Mouse (Mus musculus): Measurements from ENCODE around the gene Dst. TPM values are rescaled to one million over a fixed set of nuclear protein-coding genes. Genes with fewer than 3 reads are reported as not detected.

Gene Dst
- polyA plus RNA-seq, 1 experiment = 49.7 TPM

DNA sequence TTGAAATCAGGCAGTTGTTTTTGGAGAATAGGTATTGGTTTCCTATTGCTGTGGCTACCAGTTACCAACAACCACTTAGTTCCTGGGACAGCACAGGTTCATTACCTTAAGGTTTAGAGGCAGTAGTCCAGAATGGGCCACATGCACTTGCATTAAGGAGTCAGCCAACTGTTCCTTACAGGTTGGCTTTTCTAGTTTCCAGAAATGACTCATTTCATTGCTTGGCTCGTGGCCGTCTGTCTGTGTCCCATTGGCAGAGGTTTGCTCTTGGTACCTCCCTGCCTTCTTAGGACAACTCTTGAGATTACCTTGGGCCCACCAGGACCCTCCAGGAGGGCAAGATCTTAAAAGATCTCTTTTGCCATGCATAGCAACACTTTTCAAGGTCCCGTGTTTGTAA is 125.9 kb downstream of the Dst start:
- Histone ChIP-seq H3K27me3 (ENCODE audit: control insufficient read depth, insufficient read depth, insufficient read length) (no peaks in the 10 kb centered on the region), H3ac (ENCODE audit: control insufficient read depth, insufficient read length) (no peak overlapping the region), H3K4me2 (ENCODE audit: low read depth) (no peak overlapping the region), H3K79me2 (ENCODE audit: control insufficient read depth, insufficient read depth) (peaks cover 99% of the 10 kb centered on the region), H3K4me3 (no peak overlapping the region), H3K36me3 (ENCODE audit: control insufficient read depth, insufficient read depth) (peaks cover 3% of the 10 kb centered on the region)
- TF ChIP-seq POLR2A (IDR thresholded peaks at IDR 0.05; ENCODE audit: insufficient read length, low read depth) = no peak
- TF ChIP-seq TCF3 (IDR thresholded peaks at IDR 0.05; ENCODE audit: insufficient read length, low read depth) = no peak
- no peak for TF ChIP-seq REST (IDR thresholded peaks at IDR 0.05; ENCODE audit: insufficient read depth, insufficient read length)
- TF ChIP-seq MYOD1 (IDR thresholded peaks at IDR 0.05; ENCODE audit: control insufficient read depth in 1 of 3, insufficient read length in 2 of 3, low read depth in 2 of 3) = no peak

DNA sequence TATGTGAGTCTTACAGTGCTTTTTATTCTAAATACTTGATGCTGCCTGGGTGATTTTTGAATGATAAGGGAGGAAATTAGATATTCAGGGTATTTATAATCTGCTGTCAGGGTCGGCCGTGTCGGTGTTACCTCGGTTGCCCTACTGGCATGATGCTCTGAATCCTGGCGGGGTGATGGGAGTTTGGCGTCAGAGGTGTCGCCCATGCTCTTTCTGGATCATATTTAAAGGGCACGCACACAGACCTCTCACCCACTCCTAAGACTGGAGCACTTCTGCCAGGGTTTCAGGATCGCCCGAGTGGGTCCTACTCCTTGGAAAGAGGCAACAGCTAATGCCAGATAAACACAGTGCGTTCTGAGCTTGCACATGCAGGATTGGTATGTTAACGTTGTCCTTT is 128.1 kb downstream of the Dst start:
- Histone ChIP-seq H3K27me3 (ENCODE audit: control insufficient read depth, insufficient read depth, insufficient read length) (no peaks in the 10 kb centered on the region), H3K4me3 (no peak overlapping the region), H3ac (ENCODE audit: control insufficient read depth, insufficient read length) (no peak overlapping the region), H3K79me2 (ENCODE audit: control insufficient read depth, insufficient read depth) (peaks cover 90% of the 10 kb centered on the region), H3K36me3 (ENCODE audit: control insufficient read depth, insufficient read depth) (peaks cover 3% of the 10 kb centered on the region), H3K4me2 (ENCODE audit: low read depth) (no peak overlapping the region)
- TF ChIP-seq POLR2A (IDR thresholded peaks at IDR 0.05; ENCODE audit: insufficient read length, low read depth) = no peak
- TF ChIP-seq POLR2AphosphoS2 (IDR thresholded peaks at IDR 0.05; ENCODE audit: insufficient read length, low read depth) = no peak
- no peak for TF ChIP-seq REST (IDR thresholded peaks at IDR 0.05; ENCODE audit: insufficient read depth, insufficient read length)

DNA sequence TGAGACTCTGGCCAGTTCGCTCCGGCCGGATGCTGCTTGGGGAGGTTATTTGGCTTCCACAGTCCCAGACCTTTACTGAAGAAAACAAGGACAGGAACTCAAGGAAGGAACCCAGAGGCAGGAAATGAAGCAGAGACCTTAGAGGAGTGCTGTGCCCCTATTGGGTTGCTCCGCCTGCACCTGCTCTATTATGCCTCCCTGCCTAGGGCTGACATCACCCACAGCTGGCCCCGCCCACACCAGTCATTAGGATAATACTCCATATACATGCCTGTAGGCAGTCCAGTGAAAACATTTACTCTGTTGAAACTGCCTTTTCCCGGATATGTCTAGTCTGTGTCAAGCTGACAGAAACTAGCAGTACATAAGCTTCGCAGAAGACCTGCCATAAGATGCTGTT is 130.5 kb downstream of the Dst start:
- H3K79me2 ChIP-seq (ENCODE audit: control insufficient read depth, insufficient read depth) = peaks cover 85% of the 10 kb centered on the region
- no peak for TF ChIP-seq E2F4 (IDR thresholded peaks at IDR 0.05; ENCODE audit: insufficient read depth)
- TF ChIP-seq MYOD1 (IDR thresholded peaks at IDR 0.05; ENCODE audit: control insufficient read depth in 1 of 3, insufficient read length in 2 of 3, low read depth in 2 of 3) = peak in 1 of 3 experiments; percentile 35
- no peak for TF ChIP-seq POLR2A (IDR thresholded peaks at IDR 0.05; ENCODE audit: insufficient read length, low read depth)
- no peak overlapping the region for H3ac ChIP-seq (ENCODE audit: control insufficient read depth, insufficient read length)
- peaks cover 3% of the 10 kb centered on the region for H3K36me3 ChIP-seq (ENCODE audit: control insufficient read depth, insufficient read depth)
- no peak overlapping the region for H3K4me2 ChIP-seq (ENCODE audit: low read depth)
- H3K27me3 ChIP-seq (ENCODE audit: control insufficient read depth, insufficient read depth, insufficient read length) = no peaks in the 10 kb centered on the region
- H3K4me3 ChIP-seq = no peak overlapping the region

DNA sequence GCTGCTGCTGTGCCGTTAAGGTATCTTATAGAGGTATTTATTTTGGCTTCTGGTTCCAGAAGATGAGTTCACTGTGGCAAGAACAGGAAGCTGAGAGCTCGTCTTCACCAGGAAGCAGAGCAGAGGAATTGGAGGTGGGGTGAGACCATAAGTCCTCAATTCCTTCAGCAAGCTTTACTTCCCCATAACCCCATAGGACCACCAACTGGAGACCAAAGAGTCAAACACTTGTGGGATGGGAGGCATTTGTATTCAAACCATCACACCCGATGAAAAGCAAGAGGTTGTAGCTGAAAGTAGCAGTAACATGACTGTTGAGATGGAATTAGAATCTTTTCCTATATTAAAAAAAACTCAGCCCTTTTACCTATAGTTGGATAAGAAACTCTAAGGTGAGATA is 132.0 kb downstream of the Dst start:
- H3ac ChIP-seq (ENCODE audit: control insufficient read depth, insufficient read length) = no peak overlapping the region

DNA sequence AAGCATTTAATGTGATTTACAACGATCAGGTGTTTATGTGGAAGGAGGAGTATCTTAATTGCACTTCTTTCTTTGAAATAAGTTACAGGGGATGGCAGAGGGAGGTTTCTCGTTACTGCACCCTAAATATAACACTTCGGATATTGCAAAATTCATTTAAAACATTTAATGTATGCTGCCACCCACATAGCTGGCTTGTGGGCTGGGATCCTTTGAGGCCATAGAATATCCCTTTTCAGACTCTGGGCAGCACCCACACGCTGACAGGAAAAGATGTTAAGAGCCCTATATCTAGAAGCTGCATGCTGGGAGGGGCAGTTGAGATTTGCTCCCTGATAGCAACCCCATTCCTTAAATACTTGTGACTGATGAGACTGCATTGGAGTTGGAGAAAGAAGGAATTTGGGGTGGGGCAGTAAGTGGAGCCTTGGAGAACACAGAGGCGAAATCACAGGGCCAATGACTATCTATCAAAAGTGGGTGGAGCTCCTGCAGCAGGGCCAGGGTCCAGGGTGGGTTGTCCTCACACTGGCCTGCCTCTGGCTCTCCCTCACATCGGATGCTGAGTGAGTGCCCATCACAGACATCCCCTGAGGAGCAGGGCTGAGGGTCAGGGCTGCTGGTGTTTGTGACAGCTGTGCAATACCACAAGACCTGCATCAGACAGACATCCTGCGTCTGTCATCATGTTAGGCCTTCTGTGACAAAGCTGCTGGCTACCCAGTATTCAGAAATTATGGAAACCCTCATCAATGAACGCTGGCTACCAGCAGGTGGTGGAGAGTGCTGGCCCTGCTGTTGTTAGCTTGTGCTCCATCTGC is 133.1 kb downstream of the Dst start:
- no peak overlapping the region for H3K4me3 ChIP-seq
- TF ChIP-seq REST (IDR thresholded peaks at IDR 0.05; ENCODE audit: insufficient read depth, insufficient read length) (no peak), POLR2AphosphoS2 (IDR thresholded peaks at IDR 0.05; ENCODE audit: insufficient read length, low read depth) (peak; percentile 44), MYOG (IDR thresholded peaks at IDR 0.05; ENCODE audit: control insufficient read depth in 1 of 3, insufficient read depth in 1 of 3, insufficient read length in 2 of 3, low read depth in 2 of 3) (peak; percentile 48 to 97 (median 84)), SRF (IDR thresholded peaks at IDR 0.05; ENCODE audit: control insufficient read depth, insufficient read length, low read depth) (no peak), TCF12 (IDR thresholded peaks at IDR 0.05; ENCODE audit: insufficient read depth, poor library complexity, severe bottlenecking) (peak; percentile 63), MYOD1 (IDR thresholded peaks at IDR 0.05; ENCODE audit: control insufficient read depth in 1 of 3, insufficient read length in 2 of 3, low read depth in 2 of 3) (peak; percentile 27 to 88 (median 76)), USF1 (IDR thresholded peaks at IDR 0.05; ENCODE audit: low read depth) (no peak), TCF3 (IDR thresholded peaks at IDR 0.05; ENCODE audit: insufficient read length, low read depth) (peak; percentile 48), CEBPB (IDR thresholded peaks at IDR 0.05; ENCODE audit: insufficient read depth, poor library complexity, severe bottlenecking) (peak; percentile 73; the same call in 1 of the 2 replicates), POLR2A (IDR thresholded peaks at IDR 0.05; ENCODE audit: insufficient read length, low read depth) (peak; percentile 43)
- H3K27me3 ChIP-seq (ENCODE audit: control insufficient read depth, insufficient read depth, insufficient read length) = no peaks in the 10 kb centered on the region
- H3K4me2 ChIP-seq (ENCODE audit: low read depth) = peak overlapping the region; percentile 46
- peaks cover 84% of the 10 kb centered on the region for H3K79me2 ChIP-seq (ENCODE audit: control insufficient read depth, insufficient read depth)
- peaks cover 3% of the 10 kb centered on the region for H3K36me3 ChIP-seq (ENCODE audit: control insufficient read depth, insufficient read depth)
- H3ac ChIP-seq (ENCODE audit: control insufficient read depth, insufficient read length) = no peak overlapping the region

More for the DNA sequence above, 132.0 kb downstream of the Dst start:
- H3K79me2 ChIP-seq (ENCODE audit: control insufficient read depth, insufficient read depth) = peaks cover 84% of the 10 kb centered on the region
- H3K27me3 ChIP-seq (ENCODE audit: control insufficient read depth, insufficient read depth, insufficient read length) = no peaks in the 10 kb centered on the region
- TF ChIP-seq CEBPB (IDR thresholded peaks at IDR 0.05; ENCODE audit: insufficient read depth, poor library complexity, severe bottlenecking) = no peak
- no peak for TF ChIP-seq USF1 (IDR thresholded peaks at IDR 0.05; ENCODE audit: low read depth)
- TF ChIP-seq POLR2A (IDR thresholded peaks at IDR 0.05; ENCODE audit: insufficient read length, low read depth) = no peak
- TF ChIP-seq MYOG (IDR thresholded peaks at IDR 0.05; ENCODE audit: control insufficient read depth in 1 of 3, insufficient read depth in 1 of 3, insufficient read length in 2 of 3, low read depth in 2 of 3) = no peak
- TF ChIP-seq TCF3 (IDR thresholded peaks at IDR 0.05; ENCODE audit: insufficient read length, low read depth) = no peak
- TF ChIP-seq SRF (IDR thresholded peaks at IDR 0.05; ENCODE audit: control insufficient read depth, insufficient read length, low read depth) = no peak
- TF ChIP-seq MAX (IDR thresholded peaks at IDR 0.05; ENCODE audit: low read depth) = no peak
- no peak for TF ChIP-seq REST (IDR thresholded peaks at IDR 0.05; ENCODE audit: insufficient read depth, insufficient read length)
- TF ChIP-seq MYOD1 (IDR thresholded peaks at IDR 0.05; ENCODE audit: control insufficient read depth in 1 of 3, insufficient read length in 2 of 3, low read depth in 2 of 3) = no peak
- TF ChIP-seq POLR2AphosphoS2 (IDR thresholded peaks at IDR 0.05; ENCODE audit: insufficient read length, low read depth) = no peak
- TF ChIP-seq E2F4 (IDR thresholded peaks at IDR 0.05; ENCODE audit: insufficient read depth) = no peak
- no peak for TF ChIP-seq TCF12 (IDR thresholded peaks at IDR 0.05; ENCODE audit: insufficient read depth, poor library complexity, severe bottlenecking)
- H3K4me2 ChIP-seq (ENCODE audit: low read depth) = peak overlapping the region; percentile 46
- H3K36me3 ChIP-seq (ENCODE audit: control insufficient read depth, insufficient read depth) = peaks cover 3% of the 10 kb centered on the region
- no peak overlapping the region for H3K4me3 ChIP-seq

All from myocyte (in vitro differentiated cells).